Mouse (Mus musculus): ENCODE data around the gene Supv3l1. TPM values are rescaled to one million over a fixed set of nuclear protein-coding genes. Genes with fewer than 3 reads are reported as not detected.

Gene Supv3l1
- polyA plus RNA-seq, 1 experiment from 2014 or later = 21.6 TPM

DNA sequence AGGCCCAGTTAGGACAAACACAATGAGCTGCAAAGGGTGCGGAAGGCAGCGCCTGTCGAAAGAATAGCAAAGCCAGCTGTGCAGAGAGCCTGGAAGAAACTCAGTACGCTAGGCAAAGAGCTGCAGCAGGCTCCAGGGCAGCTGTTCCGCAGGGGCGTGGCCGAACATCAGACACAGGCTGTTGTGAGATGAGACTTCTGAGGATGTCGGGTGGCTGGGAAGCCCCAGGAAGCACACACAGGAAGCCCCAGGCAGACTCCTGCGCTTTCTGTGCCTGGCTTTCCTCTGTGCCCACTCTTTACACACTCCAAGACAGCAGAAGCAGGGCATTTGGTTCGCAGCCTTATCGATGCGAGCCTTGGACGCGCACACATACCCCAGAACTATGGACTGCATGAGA lies 44.6 kb downstream of the Supv3l1 start:
- Histone ChIP-seq H3K27me3 (ENCODE audit: insufficient read depth, low read length) (no peaks in the 10 kb centered on the region), H3K4me3 (replicated peaks; ENCODE audit: low read depth, low read length) (no peak overlapping the region), H3K9me3 (replicated peaks; ENCODE audit: low read length) (no peaks in the 10 kb centered on the region), H3K27ac (no peak overlapping the region), H3K4me1 (replicated peaks; ENCODE audit: insufficient read depth, low read length) (no peaks in the 10 kb centered on the region), H3K4me2 (ENCODE audit: low read length) (peak overlapping the region; percentile 28; the same call in 1 of the 2 replicates), H3K36me3 (ENCODE audit: insufficient read depth, low read length) (no peaks in the 10 kb centered on the region), H3K9ac (ENCODE audit: low read depth, low read length) (no peak overlapping the region)
- DNase-seq (ENCODE audit: low spot score) (peak; percentile 76), ATAC-seq (replicated peaks; ENCODE audit: low FRiP score, low read depth) (no peak)
- no peak for TF ChIP-seq CTCF (IDR thresholded peaks at IDR 0.05; ENCODE audit: low read depth)
- WGBS = 32% methylated on average over 14 of the region's 14 CpGs

DNA sequence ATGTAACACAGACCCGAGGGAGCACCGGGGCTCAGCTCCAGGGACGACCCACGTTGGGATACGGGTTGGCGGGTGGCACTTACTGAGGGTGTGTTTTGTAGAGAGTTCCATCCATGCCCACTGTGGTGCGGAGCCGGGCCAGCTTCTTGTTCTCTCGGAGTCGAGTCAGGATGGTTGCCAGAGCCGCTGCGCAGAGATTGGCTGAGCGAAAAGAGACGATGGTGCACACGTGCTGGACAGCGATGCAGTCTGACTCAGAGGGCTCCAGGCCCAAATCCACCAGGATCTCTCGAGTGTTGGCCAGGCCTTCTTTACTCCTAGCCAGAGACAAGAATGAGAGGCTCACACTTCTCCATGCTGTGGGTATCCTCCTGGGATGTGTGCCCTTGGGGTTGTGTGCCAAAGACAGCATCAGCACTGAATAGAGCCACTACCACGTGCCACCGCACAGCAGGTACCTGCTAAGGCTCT lies 47.9 kb downstream of the Supv3l1 start:
- Histone ChIP-seq H3K4me2 (ENCODE audit: low read length) (no peak overlapping the region), H3K9ac (ENCODE audit: low read depth, low read length) (no peak overlapping the region), H3K9me3 (replicated peaks; ENCODE audit: low read length) (no peaks in the 10 kb centered on the region), H3K36me3 (ENCODE audit: insufficient read depth, low read length) (no peaks in the 10 kb centered on the region), H3K4me3 (replicated peaks; ENCODE audit: low read depth, low read length) (no peak overlapping the region), H3K4me1 (replicated peaks; ENCODE audit: insufficient read depth, low read length) (no peaks in the 10 kb centered on the region), H3K27me3 (ENCODE audit: insufficient read depth, low read length) (no peaks in the 10 kb centered on the region), H3K27ac (no peak overlapping the region)
- ATAC-seq (replicated peaks; ENCODE audit: low FRiP score, low read depth) (no peak), DNase-seq (ENCODE audit: low spot score) (no peak)
- no peak for TF ChIP-seq CTCF (IDR thresholded peaks at IDR 0.05; ENCODE audit: low read depth)
- 74% methylated on average over 19 of the region's 19 CpGs for WGBS

DNA sequence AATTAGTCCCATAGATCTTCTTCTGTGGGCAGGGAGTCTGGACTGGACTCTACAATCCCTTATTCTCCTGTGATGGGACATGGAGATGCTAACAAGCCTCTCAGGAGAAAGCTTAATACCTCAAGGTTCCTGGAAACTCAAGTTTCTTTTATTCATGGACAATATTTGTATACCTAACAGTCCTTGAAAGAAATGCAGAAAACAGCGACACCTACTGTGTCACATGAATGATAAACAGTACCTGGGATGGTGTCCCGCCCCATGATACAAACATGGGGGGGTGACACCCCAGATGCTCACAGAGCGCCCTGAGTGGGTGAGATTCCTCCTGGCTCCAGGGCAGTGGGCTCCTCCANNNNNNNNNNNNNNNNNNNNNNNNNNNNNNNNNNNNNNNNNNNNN lies 66.5 kb downstream of the Supv3l1 start:
- no peaks in the 10 kb centered on the region for H3K36me3 ChIP-seq (ENCODE audit: insufficient read depth, low read length)
- WGBS = 82% methylated on average over 3 of the region's 3 CpGs

DNA sequence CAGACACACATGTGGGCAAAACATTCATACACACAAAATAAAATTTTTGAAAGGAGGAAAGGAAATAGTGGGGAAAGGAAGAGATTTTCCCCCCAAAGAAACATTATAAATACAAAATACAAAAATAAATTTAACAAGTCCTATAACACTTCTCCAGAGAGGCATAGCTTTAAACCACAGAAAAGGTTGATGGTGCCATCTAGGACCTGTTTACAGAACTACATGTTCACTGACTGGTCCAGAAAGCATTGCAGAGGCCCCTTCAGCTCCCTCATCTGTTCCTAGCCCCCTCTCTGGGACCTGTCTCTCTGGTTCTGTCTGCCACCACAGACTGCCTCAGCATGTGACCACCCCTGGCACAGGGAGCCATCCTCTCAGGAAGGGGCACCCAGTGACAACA lies 68.6 kb downstream of the Supv3l1 start:
- H3K36me3 ChIP-seq (ENCODE audit: insufficient read depth, low read length) = no peaks in the 10 kb centered on the region
- H3K4me1 ChIP-seq (replicated peaks; ENCODE audit: insufficient read depth, low read length) = no peaks in the 10 kb centered on the region
- no peak for ATAC-seq (replicated peaks; ENCODE audit: low FRiP score, low read depth)
- no peak overlapping the region for H3K4me2 ChIP-seq (ENCODE audit: low read length)
- H3K4me3 ChIP-seq (replicated peaks; ENCODE audit: low read depth, low read length) = no peak overlapping the region
- no peaks in the 10 kb centered on the region for H3K27me3 ChIP-seq (ENCODE audit: insufficient read depth, low read length)
- H3K9ac ChIP-seq (ENCODE audit: low read depth, low read length) = no peak overlapping the region
- no peak overlapping the region for H3K27ac ChIP-seq
- TF ChIP-seq CTCF (IDR thresholded peaks at IDR 0.05; ENCODE audit: low read depth) = peak; percentile 54
- no peaks in the 10 kb centered on the region for H3K9me3 ChIP-seq (replicated peaks; ENCODE audit: low read length)
- peak; percentile 20 for DNase-seq (ENCODE audit: low spot score)

More for the DNA sequence above, 66.5 kb downstream of the Supv3l1 start:
- Histone ChIP-seq H3K9ac (ENCODE audit: low read depth, low read length) (no peak overlapping the region), H3K9me3 (replicated peaks; ENCODE audit: low read length) (no peaks in the 10 kb centered on the region), H3K4me3 (replicated peaks; ENCODE audit: low read depth, low read length) (no peak overlapping the region), H3K27ac (no peak overlapping the region), H3K27me3 (ENCODE audit: insufficient read depth, low read length) (no peaks in the 10 kb centered on the region), H3K4me2 (ENCODE audit: low read length) (no peak overlapping the region), H3K4me1 (replicated peaks; ENCODE audit: insufficient read depth, low read length) (no peaks in the 10 kb centered on the region)
- TF ChIP-seq CTCF (IDR thresholded peaks at IDR 0.05; ENCODE audit: low read depth) = peak; percentile 20; the same call in 1 of the 2 replicates
- DNase-seq (ENCODE audit: low spot score) = no peak
- no peak for ATAC-seq (replicated peaks; ENCODE audit: low FRiP score, low read depth)

DNA sequence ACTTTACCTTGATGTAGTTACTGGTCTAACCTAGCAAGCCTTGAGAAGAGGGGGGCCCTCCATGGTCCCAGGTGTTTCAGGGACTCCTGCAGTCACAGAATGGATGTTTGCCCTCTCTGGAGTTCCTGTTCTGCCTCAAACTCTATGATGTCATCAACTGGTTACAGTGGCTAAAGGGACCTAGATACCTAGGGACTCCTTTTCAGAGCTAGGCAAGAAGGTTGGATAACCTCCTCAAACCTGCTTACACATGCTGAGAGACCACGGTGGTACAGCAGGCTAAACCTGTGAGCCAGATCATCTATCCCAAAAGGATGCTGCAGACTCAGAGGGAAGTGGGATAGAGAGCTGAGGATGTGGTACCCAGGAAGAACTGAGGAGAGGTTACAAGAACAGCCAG lies 69.7 kb downstream of the Supv3l1 start, which contains the start of gene Hk1:
Gene Hk1 (minus strand): TSS at position 101 of the 400 bp plus-strand sequence.
- Histone ChIP-seq H3K36me3 (ENCODE audit: insufficient read depth, low read length) (no peaks in the 10 kb centered on the region), H3K4me1 (replicated peaks; ENCODE audit: insufficient read depth, low read length) (no peaks in the 10 kb centered on the region), H3K4me3 (replicated peaks; ENCODE audit: low read depth, low read length) (no peak within 1 kb of the TSS), H3K9me3 (replicated peaks; ENCODE audit: low read length) (no peaks in the 10 kb centered on the region), H3K4me2 (ENCODE audit: low read length) (no peak within 1 kb of the TSS), H3K9ac (ENCODE audit: low read depth, low read length) (no peak within 1 kb of the TSS), H3K27ac (no peak within 1 kb of the TSS), H3K27me3 (ENCODE audit: insufficient read depth, low read length) (no peaks in the 10 kb centered on the region)
- no peak for TF ChIP-seq CTCF (IDR thresholded peaks at IDR 0.05; ENCODE audit: low read depth)
- ATAC-seq (replicated peaks; ENCODE audit: low FRiP score, low read depth) (no peak), DNase-seq (ENCODE audit: low spot score) (no peak)
- 93% methylated on average over 1 of the region's 1 CpGs for WGBS

Other genes with a start within 250 kb of the Supv3l1 start
- 47.0 and 49.8 TPM in 2 replicates for gene Tspan15, start 218.5 kb downstream of the Supv3l1 start, polyA plus RNA-seq (2015; fragmentation: Nextera tagmentation; extraction: Ambion mirVana)
- gene Tacr2, start 197.3 kb downstream of the Supv3l1 start, polyA plus RNA-seq (2015; fragmentation: Nextera tagmentation; extraction: Ambion mirVana) = not detected in 2 replicates
- gene Hk1, start 69.8 kb downstream of the Supv3l1 start, polyA plus RNA-seq (2015; fragmentation: Nextera tagmentation; extraction: Ambion mirVana) = 62.6 and 68.3 TPM in 2 replicates
- gene Hkdc1, start 27.2 kb downstream of the Supv3l1 start, polyA plus RNA-seq (2015; fragmentation: Nextera tagmentation; extraction: Ambion mirVana) = 2.6 and 3.1 TPM in 2 replicates
- 0.45 and 0.53 TPM in 2 replicates for gene 4930507D05Rik, start 249 bp downstream of the Supv3l1 start, polyA plus RNA-seq (2015; fragmentation: Nextera tagmentation; extraction: Ambion mirVana)
- 79.1 and 84.6 TPM in 2 replicates for gene Vps26a, start 37.1 kb upstream of the Supv3l1 start, polyA plus RNA-seq (2015; fragmentation: Nextera tagmentation; extraction: Ambion mirVana)
- gene Srgn, start 77.7 kb upstream of the Supv3l1 start, polyA plus RNA-seq (2015; fragmentation: Nextera tagmentation; extraction: Ambion mirVana) = 36.6 and 45.1 TPM in 2 replicates
- 29.1 and 33.8 TPM in 2 replicates for gene Kif1bp, start 128.7 kb upstream of the Supv3l1 start, polyA plus RNA-seq (2015; fragmentation: Nextera tagmentation; extraction: Ambion mirVana)
- gene Ddx21, start 152.5 kb upstream of the Supv3l1 start, polyA plus RNA-seq (2015; fragmentation: Nextera tagmentation; extraction: Ambion mirVana) = 15.7 and 16.6 TPM in 2 replicates
- 107 and 109 TPM in 2 replicates for gene Ddx50, start 201.5 kb upstream of the Supv3l1 start, polyA plus RNA-seq (2015; fragmentation: Nextera tagmentation; extraction: Ambion mirVana)